Mouse (Mus musculus): ENCODE results near the gene Birc5. TPM values are rescaled to one million over a fixed set of nuclear protein-coding genes. Genes with fewer than 3 reads are reported as not detected.

Birc5 gene
- polyA plus RNA-seq (2015; fragmentation: Nextera tagmentation; extraction: Ambion mirVana) = 67.0 and 91.7 TPM in 2 replicates

DNA sequence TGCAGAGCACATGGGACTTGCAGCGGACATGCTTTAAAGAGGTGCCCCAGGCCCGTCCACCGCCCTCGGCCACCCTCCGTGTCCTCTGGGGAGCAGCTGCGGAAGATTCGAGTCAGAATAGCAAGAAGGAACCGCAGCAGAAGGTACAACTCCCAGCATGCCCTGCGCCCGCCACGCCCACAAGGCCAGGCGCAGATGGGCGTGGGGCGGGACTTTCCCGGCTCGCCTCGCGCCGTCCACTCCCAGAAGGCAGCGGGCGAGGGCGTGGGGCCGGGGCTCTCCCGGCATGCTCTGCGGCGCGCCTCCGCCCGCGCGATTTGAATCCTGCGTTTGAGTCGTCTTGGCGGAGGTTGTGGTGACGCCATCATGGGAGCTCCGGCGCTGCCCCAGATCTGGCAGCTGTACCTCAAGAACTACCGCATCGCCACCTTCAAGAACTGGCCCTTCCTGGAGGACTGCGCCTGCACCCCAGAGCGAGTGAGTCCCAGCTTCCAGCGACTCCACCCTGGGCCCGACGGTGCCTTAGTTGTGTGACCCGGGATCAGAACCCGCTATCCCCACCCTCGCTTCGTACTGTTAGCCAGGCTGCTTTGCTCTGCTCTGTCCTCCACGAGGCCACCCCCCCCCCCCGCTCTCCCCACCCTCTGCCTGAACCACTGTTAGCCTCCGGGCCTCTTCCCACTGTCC lies at the start of gene Birc5:
Birc5 (plus strand) TSS at position 267 of the 687 bp plus-strand sequence.
- Histone ChIP-seq H3K4me2 (replicated peaks; ENCODE audit: low read depth) (peak within 1 kb of the TSS; percentile 89), H3K27me3 (ENCODE audit: control insufficient read depth, insufficient read depth, low read length) (no peaks in the 10 kb centered on the region), H3K27ac (replicated peaks) (peak within 1 kb of the TSS; percentile 96), H3K4me3 (ENCODE audit: low read depth, low read length) (peak within 1 kb of the TSS; percentile 61), H3K36me3 (ENCODE audit: control insufficient read depth, insufficient read depth, low read length) (no peaks in the 10 kb centered on the region), H3K9ac (ENCODE audit: low read length) (peak within 1 kb of the TSS; percentile 80), H3K9me3 (ENCODE audit: control insufficient read depth, low read length) (no peaks in the 10 kb centered on the region), H3K4me1 (replicated peaks; ENCODE audit: control insufficient read depth, insufficient read depth) (peaks cover 9% of the 10 kb centered on the region; the same call in 1 of the 2 replicates)
- 0% methylated on average over 51 of the region's 51 CpGs for WGBS
- TF ChIP-seq CTCF (IDR thresholded peaks at IDR 0.05; ENCODE audit: low read depth) = no peak; the same call in 1 of the 2 replicates
- no peak for TF ChIP-seq EP300 (optimal IDR thresholded peaks at IDR 0.05)
- peak; percentile 98 for DNase-seq (ENCODE audit: low spot score)
- peak; percentile 93 for ATAC-seq (ENCODE audit: low FRiP score, low TSS enrichment)

DNA sequence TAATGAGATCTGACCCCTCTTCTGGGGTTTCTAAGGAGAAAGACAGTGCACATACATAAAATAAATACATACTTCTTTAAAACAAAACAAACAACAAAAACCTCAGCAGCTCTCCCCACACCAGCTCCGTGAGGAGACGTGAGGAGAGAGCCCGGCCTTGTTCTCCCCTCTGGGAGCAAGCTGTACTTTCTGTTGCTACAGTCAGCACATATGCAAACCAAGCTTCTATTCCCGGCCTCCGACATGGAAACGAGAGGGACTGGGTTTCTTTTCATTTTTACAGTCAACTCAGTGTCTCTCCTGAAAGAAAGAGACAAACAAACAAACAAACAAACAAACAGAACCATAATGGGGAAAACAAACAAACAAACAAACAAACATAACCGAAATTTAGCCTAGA lies 49.0 kb upstream of the Birc5 start:
- no peaks in the 10 kb centered on the region for H3K9me3 ChIP-seq (ENCODE audit: control insufficient read depth, low read length)
- no peak overlapping the region for H3K27ac ChIP-seq (replicated peaks)
- DNase-seq (ENCODE audit: low spot score) = no peak
- no peak overlapping the region for H3K4me2 ChIP-seq (replicated peaks; ENCODE audit: low read depth)
- WGBS = 83% methylated on average over 7 of the region's 7 CpGs
- TF ChIP-seq CTCF (IDR thresholded peaks at IDR 0.05; ENCODE audit: low read depth) = no peak
- no peak for TF ChIP-seq EP300 (optimal IDR thresholded peaks at IDR 0.05)
- no peaks in the 10 kb centered on the region for H3K4me1 ChIP-seq (replicated peaks; ENCODE audit: control insufficient read depth, insufficient read depth)
- no peak for ATAC-seq (ENCODE audit: low FRiP score, low TSS enrichment)
- H3K27me3 ChIP-seq (ENCODE audit: control insufficient read depth, insufficient read depth, low read length) = no peaks in the 10 kb centered on the region
- no peaks in the 10 kb centered on the region for H3K36me3 ChIP-seq (ENCODE audit: control insufficient read depth, insufficient read depth, low read length)
- H3K9ac ChIP-seq (ENCODE audit: low read length) = no peak overlapping the region
- no peak overlapping the region for H3K4me3 ChIP-seq (ENCODE audit: low read depth, low read length)

GRCm38 (mm10) chr11:117801650-117802049 lies 47.4 kb upstream of the Birc5 start:
- H3K4me2 ChIP-seq (replicated peaks; ENCODE audit: low read depth) = no peak overlapping the region
- H3K4me3 ChIP-seq (ENCODE audit: low read depth, low read length) = no peak overlapping the region
- 74% methylated on average over 7 of the region's 7 CpGs for whole genome bisulfite sequencing
- no peaks in the 10 kb centered on the region for H3K27me3 ChIP-seq (ENCODE audit: control insufficient read depth, insufficient read depth, low read length)
- ATAC-seq (ENCODE audit: low FRiP score, low TSS enrichment) (no peak), DNase-seq (ENCODE audit: low spot score) (no peak)
- no peaks in the 10 kb centered on the region for H3K36me3 ChIP-seq (ENCODE audit: control insufficient read depth, insufficient read depth, low read length)
- no peak overlapping the region for H3K9ac ChIP-seq (ENCODE audit: low read length)
- no peaks in the 10 kb centered on the region for H3K9me3 ChIP-seq (ENCODE audit: control insufficient read depth, low read length)
- no peak overlapping the region for H3K27ac ChIP-seq (replicated peaks)
- H3K4me1 ChIP-seq (replicated peaks; ENCODE audit: control insufficient read depth, insufficient read depth) = no peaks in the 10 kb centered on the region
- no peak for TF ChIP-seq CTCF (IDR thresholded peaks at IDR 0.05; ENCODE audit: low read depth)

DNA sequence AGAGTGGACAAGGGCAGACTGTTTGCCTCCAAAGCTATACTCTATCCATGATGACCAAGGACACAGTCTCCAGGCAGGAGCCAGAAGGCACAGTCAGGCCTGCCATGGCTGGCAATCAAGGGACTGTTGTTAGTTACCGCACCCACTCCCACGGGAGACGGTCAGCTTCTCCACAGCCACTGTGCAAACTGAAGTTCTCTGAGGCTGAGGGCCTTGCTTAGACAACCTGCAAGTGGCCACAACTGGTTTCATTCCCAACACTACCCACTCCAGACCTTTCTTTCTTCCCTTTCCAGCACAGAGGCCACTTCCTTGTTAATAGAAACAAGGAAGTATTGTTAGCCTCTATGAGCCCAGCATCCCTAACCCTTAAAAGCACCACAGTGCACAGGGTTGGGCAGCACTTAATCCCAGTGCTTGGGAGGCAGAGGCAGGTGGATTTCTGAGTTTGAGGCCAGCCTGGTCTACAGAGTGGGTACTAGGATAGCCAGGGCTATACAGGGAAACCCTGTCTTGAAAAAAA lies 45.8 kb upstream of the Birc5 start:
- no peak for DNase-seq (ENCODE audit: low spot score)
- Histone ChIP-seq H3K4me3 (ENCODE audit: low read depth, low read length) (no peak overlapping the region), H3K4me1 (replicated peaks; ENCODE audit: control insufficient read depth, insufficient read depth) (no peaks in the 10 kb centered on the region), H3K9me3 (ENCODE audit: control insufficient read depth, low read length) (no peaks in the 10 kb centered on the region), H3K4me2 (replicated peaks; ENCODE audit: low read depth) (no peak overlapping the region), H3K9ac (ENCODE audit: low read length) (no peak overlapping the region), H3K36me3 (ENCODE audit: control insufficient read depth, insufficient read depth, low read length) (no peaks in the 10 kb centered on the region), H3K27ac (replicated peaks) (0 out of 2 replicates have a peak overlapping the region, but pooled peaks have one; percentile 4), H3K27me3 (ENCODE audit: control insufficient read depth, insufficient read depth, low read length) (no peaks in the 10 kb centered on the region)
- ATAC-seq (ENCODE audit: low FRiP score, low TSS enrichment) = peak; percentile 59
- TF ChIP-seq CTCF (IDR thresholded peaks at IDR 0.05; ENCODE audit: low read depth) (no peak), EP300 (optimal IDR thresholded peaks at IDR 0.05) (no peak)
- WGBS = 85% methylated on average over 3 of the region's 3 CpGs

DNA sequence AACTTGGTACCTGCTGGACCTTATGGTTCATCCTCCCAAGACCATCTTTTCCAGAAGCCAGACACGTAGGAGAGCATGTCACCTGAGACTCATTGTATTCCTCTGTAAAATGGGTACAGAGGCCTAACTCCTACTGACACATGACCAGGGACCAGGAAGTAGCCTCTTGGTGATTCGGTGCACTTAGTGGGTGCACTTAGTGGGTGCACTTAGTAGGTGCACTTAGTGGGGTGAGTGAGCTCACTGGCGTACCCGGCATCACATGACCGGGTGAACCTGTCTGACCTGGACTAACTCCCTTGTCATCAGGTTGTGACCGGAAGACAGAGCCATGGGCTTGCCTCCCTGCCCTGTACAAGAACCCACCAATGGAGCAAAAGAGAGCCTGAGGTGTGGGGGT lies 42.3 kb upstream of the Birc5 start:
- H3K27ac ChIP-seq (replicated peaks) = no peak overlapping the region
- H3K27me3 ChIP-seq (ENCODE audit: control insufficient read depth, insufficient read depth, low read length) = no peaks in the 10 kb centered on the region
- no peak overlapping the region for H3K4me3 ChIP-seq (ENCODE audit: low read depth, low read length)
- H3K4me1 ChIP-seq (replicated peaks; ENCODE audit: control insufficient read depth, insufficient read depth) = 0 out of 2 replicates have a peak, but pooled peaks cover 3% of the 10 kb centered on the region
- TF ChIP-seq EP300 (optimal IDR thresholded peaks at IDR 0.05) (no peak), CTCF (IDR thresholded peaks at IDR 0.05; ENCODE audit: low read depth) (no peak)
- ATAC-seq (ENCODE audit: low FRiP score, low TSS enrichment) = no peak
- H3K36me3 ChIP-seq (ENCODE audit: control insufficient read depth, insufficient read depth, low read length) = no peaks in the 10 kb centered on the region
- H3K9me3 ChIP-seq (ENCODE audit: control insufficient read depth, low read length) = no peaks in the 10 kb centered on the region
- 92% methylated on average over 6 of the region's 6 CpGs for WGBS
- H3K9ac ChIP-seq (ENCODE audit: low read length) = no peak overlapping the region
- H3K4me2 ChIP-seq (replicated peaks; ENCODE audit: low read depth) = no peak overlapping the region
- DNase-seq (ENCODE audit: low spot score) = no peak

Measured in stomach, postnatal 0 days (tissue).